Mouse (Mus musculus): ENCODE data around the gene Zfp786. TPM values are rescaled to one million over a fixed set of nuclear protein-coding genes. Genes with fewer than 3 reads are reported as not detected.

Zfp786 gene
- polyA plus RNA-seq, 1 experiment from 2014 or later: 3.1 TPM

DNA sequence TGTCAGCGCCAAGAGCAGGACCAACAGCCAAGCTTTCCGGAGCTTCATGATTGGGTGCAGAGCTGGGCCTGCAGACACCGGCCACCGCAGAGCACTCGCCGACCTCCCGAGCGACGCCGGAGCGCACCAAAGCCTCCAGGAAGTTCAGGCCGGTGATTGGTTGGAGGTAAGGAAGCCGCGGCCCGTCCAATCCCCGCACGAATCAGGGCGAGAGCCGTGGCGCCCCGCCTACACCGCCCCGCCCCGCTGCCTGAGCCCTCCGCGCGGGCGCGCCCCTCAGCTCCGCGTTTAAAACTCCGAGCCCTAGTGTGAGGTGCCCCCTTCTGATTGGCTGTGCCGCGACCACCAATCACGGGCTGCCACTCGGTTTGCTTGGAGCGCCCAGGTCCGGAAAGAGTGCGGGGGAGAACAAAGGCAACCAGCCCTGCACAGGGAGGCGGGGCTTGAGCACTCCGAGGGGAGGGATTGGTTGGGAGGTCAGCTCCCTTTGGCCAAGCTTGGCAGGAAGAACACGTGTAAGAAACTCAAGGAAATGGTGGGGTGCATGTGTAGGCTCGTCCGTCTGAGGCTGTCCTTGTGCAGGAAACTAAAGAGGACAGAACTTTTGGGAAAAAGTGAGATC, 17.3 kb downstream of the Zfp786 start, which contains the start of gene Pdia4:
TSS of gene Pdia4 (minus strand) at position 174 of the 622 bp plus-strand sequence.
- Histone ChIP-seq H3K27ac (ENCODE audit: low read depth, low read length) (peak within 1 kb of the TSS; percentile 94), H3K4me3 (ENCODE audit: low read length) (peak within 1 kb of the TSS; percentile 63), H3K4me1 (ENCODE audit: control insufficient read depth, insufficient read depth, low read length) (peaks cover 18% of the 10 kb centered on the region), H3K4me2 (replicated peaks; ENCODE audit: low read depth, low read length) (peak within 1 kb of the TSS; percentile 93), H3K27me3 (ENCODE audit: control insufficient read depth, insufficient read depth, low read length) (no peaks in the 10 kb centered on the region), H3K36me3 (ENCODE audit: control insufficient read depth, insufficient read depth, low read length) (peaks cover 4% of the 10 kb centered on the region; the same call in 1 of the 2 replicates), H3K9me3 (ENCODE audit: control insufficient read depth, low read length) (no peaks in the 10 kb centered on the region), H3K9ac (ENCODE audit: low read depth, low read length) (peak within 1 kb of the TSS; percentile 79)
- under 1% methylated on average over 44 of the region's 44 CpGs for WGBS
- ATAC-seq (ENCODE audit: low FRiP score, low TSS enrichment): peak; percentile 99

GRCm38 (mm10) chr6:47812271-47812915, 18.3 kb downstream of the Zfp786 start:
- peak overlapping the region; percentile 63 for H3K4me3 ChIP-seq (ENCODE audit: low read length)
- peaks cover 18% of the 10 kb centered on the region for H3K4me1 ChIP-seq (ENCODE audit: control insufficient read depth, insufficient read depth, low read length)
- peak overlapping the region; percentile 94 for H3K27ac ChIP-seq (ENCODE audit: low read depth, low read length)
- H3K9me3 ChIP-seq (ENCODE audit: control insufficient read depth, low read length): no peaks in the 10 kb centered on the region
- H3K36me3 ChIP-seq (ENCODE audit: control insufficient read depth, insufficient read depth, low read length): peaks cover 9% of the 10 kb centered on the region; the same call in 1 of the 2 replicates
- peak overlapping the region; percentile 79 for H3K9ac ChIP-seq (ENCODE audit: low read depth, low read length)
- WGBS: 1% methylated on average over 17 of the region's 17 CpGs
- no peaks in the 10 kb centered on the region for H3K27me3 ChIP-seq (ENCODE audit: control insufficient read depth, insufficient read depth, low read length)
- H3K4me2 ChIP-seq (replicated peaks; ENCODE audit: low read depth, low read length): peak overlapping the region; percentile 93
- no peak for ATAC-seq (ENCODE audit: low FRiP score, low TSS enrichment)

GRCm38 (mm10) chr6:47811324-47811723, 19.3 kb downstream of the Zfp786 start:
- peak overlapping the region; percentile 79; the same call in 1 of the 2 replicates for H3K9ac ChIP-seq (ENCODE audit: low read depth, low read length)
- 47% methylated on average over 5 of the region's 5 CpGs for WGBS
- peak overlapping the region; percentile 93 for H3K4me2 ChIP-seq (replicated peaks; ENCODE audit: low read depth, low read length)
- H3K9me3 ChIP-seq (ENCODE audit: control insufficient read depth, low read length): no peaks in the 10 kb centered on the region
- no peak overlapping the region for H3K27ac ChIP-seq (ENCODE audit: low read depth, low read length)
- ATAC-seq (ENCODE audit: low FRiP score, low TSS enrichment): no peak
- H3K4me1 ChIP-seq (ENCODE audit: control insufficient read depth, insufficient read depth, low read length): peaks cover 18% of the 10 kb centered on the region
- peaks cover 18% of the 10 kb centered on the region for H3K36me3 ChIP-seq (ENCODE audit: control insufficient read depth, insufficient read depth, low read length)
- no peaks in the 10 kb centered on the region for H3K27me3 ChIP-seq (ENCODE audit: control insufficient read depth, insufficient read depth, low read length)
- H3K4me3 ChIP-seq (ENCODE audit: low read length): peak overlapping the region; percentile 63

DNA sequence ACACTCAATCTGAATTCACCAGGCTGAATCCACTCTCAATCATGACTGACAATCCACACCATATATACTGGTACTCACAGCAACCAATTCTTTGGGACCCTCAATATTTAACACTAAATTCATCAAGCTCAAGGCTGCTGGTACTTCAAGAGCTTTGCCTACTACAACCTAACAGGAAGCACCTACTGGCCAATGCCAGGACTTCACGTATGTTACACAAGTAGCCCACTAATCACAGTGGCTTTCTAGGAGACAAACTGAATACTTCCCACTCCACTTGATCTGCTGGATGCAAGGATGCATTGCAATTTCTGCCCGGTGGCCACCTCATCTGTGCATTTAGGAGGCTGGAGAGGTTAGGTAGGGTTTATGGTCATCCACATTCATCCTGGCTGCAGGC, 20.5 kb downstream of the Zfp786 start:
- Histone ChIP-seq H3K4me2 (replicated peaks; ENCODE audit: low read depth, low read length) (peak overlapping the region; percentile 0; the same call in 1 of the 2 replicates), H3K36me3 (ENCODE audit: control insufficient read depth, insufficient read depth, low read length) (peaks cover 29% of the 10 kb centered on the region), H3K27me3 (ENCODE audit: control insufficient read depth, insufficient read depth, low read length) (no peaks in the 10 kb centered on the region), H3K4me1 (ENCODE audit: control insufficient read depth, insufficient read depth, low read length) (peaks cover 18% of the 10 kb centered on the region), H3K9me3 (ENCODE audit: control insufficient read depth, low read length) (no peaks in the 10 kb centered on the region), H3K27ac (ENCODE audit: low read depth, low read length) (no peak overlapping the region), H3K4me3 (ENCODE audit: low read length) (no peak overlapping the region), H3K9ac (ENCODE audit: low read depth, low read length) (peak overlapping the region; percentile 35; the same call in 1 of the 2 replicates)
- WGBS: 71% methylated on average over 2 of the region's 2 CpGs
- no peak for ATAC-seq (ENCODE audit: low FRiP score, low TSS enrichment)

DNA sequence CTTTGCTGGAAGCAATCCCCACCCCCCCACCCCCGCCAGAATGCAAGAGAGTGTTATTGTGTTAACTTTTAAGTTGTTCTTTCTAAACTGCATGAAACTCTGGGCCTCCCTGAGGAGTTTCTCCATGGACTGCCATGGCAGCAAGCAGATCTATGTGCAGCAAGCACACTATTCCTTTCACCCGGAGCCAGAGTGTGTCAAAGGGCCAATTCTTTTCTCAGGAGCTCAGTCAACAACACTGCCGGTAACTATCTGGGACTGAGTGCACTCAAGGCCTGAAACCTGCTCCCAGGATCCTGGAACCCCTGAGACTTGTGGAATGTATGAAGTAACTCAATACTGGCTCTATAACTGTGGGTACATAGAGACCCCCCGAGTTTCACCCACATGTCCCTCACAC, 21.6 kb downstream of the Zfp786 start:
- no peak overlapping the region for H3K27ac ChIP-seq (ENCODE audit: low read depth, low read length)
- no peak overlapping the region for H3K4me2 ChIP-seq (replicated peaks; ENCODE audit: low read depth, low read length)
- peaks cover 40% of the 10 kb centered on the region for H3K36me3 ChIP-seq (ENCODE audit: control insufficient read depth, insufficient read depth, low read length)

DNA sequence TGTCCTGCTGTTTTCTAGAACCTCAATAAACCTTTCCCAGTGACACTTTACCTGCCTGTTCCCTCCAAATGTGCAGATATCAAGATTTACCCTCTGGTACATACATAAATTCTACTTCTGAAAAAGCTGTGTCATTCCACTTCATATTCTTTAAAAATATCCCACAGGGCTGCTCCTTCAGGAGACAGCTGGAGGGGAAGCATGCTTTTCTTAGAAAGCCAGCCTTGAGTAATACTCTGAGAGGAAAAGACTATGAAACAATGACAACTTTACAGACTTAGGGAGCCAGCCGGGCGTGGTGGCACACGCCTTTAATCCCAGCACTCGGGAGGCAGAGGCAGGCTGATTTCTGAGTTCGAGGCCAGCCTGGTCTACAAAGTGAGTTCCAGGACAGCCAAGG, 22.1 kb downstream of the Zfp786 start:
- H3K4me3 ChIP-seq (ENCODE audit: low read length): no peak overlapping the region
- no peaks in the 10 kb centered on the region for H3K27me3 ChIP-seq (ENCODE audit: control insufficient read depth, insufficient read depth, low read length)
- H3K27ac ChIP-seq (ENCODE audit: low read depth, low read length): no peak overlapping the region
- no peaks in the 10 kb centered on the region for H3K9me3 ChIP-seq (ENCODE audit: control insufficient read depth, low read length)
- no peak overlapping the region for H3K9ac ChIP-seq (ENCODE audit: low read depth, low read length)
- 89% methylated on average over 5 of the region's 5 CpGs for WGBS
- peaks cover 14% of the 10 kb centered on the region for H3K4me1 ChIP-seq (ENCODE audit: control insufficient read depth, insufficient read depth, low read length)
- no peak for ATAC-seq (ENCODE audit: low FRiP score, low TSS enrichment)
- H3K36me3 ChIP-seq (ENCODE audit: control insufficient read depth, insufficient read depth, low read length): peaks cover 45% of the 10 kb centered on the region
- H3K4me2 ChIP-seq (replicated peaks; ENCODE audit: low read depth, low read length): no peak overlapping the region

More for the DNA sequence above, 21.6 kb downstream of the Zfp786 start:
- Histone ChIP-seq H3K27me3 (ENCODE audit: control insufficient read depth, insufficient read depth, low read length) (no peaks in the 10 kb centered on the region), H3K4me3 (ENCODE audit: low read length) (no peak overlapping the region), H3K4me1 (ENCODE audit: control insufficient read depth, insufficient read depth, low read length) (peaks cover 14% of the 10 kb centered on the region), H3K9me3 (ENCODE audit: control insufficient read depth, low read length) (no peaks in the 10 kb centered on the region), H3K9ac (ENCODE audit: low read depth, low read length) (no peak overlapping the region)
- ATAC-seq (ENCODE audit: low FRiP score, low TSS enrichment): no peak
- WGBS: 79% methylated on average over 4 of the region's 4 CpGs

DNA sequence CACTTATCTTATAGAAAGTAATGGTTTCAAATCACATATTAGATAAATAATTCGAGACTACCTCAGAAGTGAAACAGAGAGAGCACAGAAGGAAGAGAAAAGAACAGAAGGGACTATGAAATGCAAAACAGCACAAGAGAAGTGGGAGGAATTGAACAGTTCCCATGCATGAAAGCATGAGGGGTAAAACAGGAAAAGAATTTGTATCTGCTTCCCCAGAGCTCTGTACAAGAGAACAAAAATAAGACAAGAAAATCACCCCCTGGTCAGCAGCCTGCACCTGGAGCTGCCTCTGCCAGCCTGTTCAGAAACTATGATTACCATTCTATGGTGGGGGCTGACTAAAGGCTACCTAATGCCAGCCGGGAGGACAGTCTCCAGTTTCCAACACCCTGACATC, 23.2 kb downstream of the Zfp786 start:
- H3K4me1 ChIP-seq (ENCODE audit: control insufficient read depth, insufficient read depth, low read length): peaks cover 14% of the 10 kb centered on the region
- 91% methylated on average over 2 of the region's 2 CpGs for WGBS
- H3K4me2 ChIP-seq (replicated peaks; ENCODE audit: low read depth, low read length): no peak overlapping the region
- peaks cover 57% of the 10 kb centered on the region for H3K36me3 ChIP-seq (ENCODE audit: control insufficient read depth, insufficient read depth, low read length)
- ATAC-seq (ENCODE audit: low FRiP score, low TSS enrichment): no peak
- no peaks in the 10 kb centered on the region for H3K9me3 ChIP-seq (ENCODE audit: control insufficient read depth, low read length)
- no peak overlapping the region for H3K4me3 ChIP-seq (ENCODE audit: low read length)
- no peak overlapping the region for H3K27ac ChIP-seq (ENCODE audit: low read depth, low read length)
- H3K27me3 ChIP-seq (ENCODE audit: control insufficient read depth, insufficient read depth, low read length): no peaks in the 10 kb centered on the region
- H3K9ac ChIP-seq (ENCODE audit: low read depth, low read length): no peak overlapping the region

GRCm38 (mm10) chr6:47805520-47805919, 25.1 kb downstream of the Zfp786 start:
- H3K4me2 ChIP-seq (replicated peaks; ENCODE audit: low read depth, low read length): no peak overlapping the region
- no peaks in the 10 kb centered on the region for H3K9me3 ChIP-seq (ENCODE audit: control insufficient read depth, low read length)
- no peak overlapping the region for H3K4me3 ChIP-seq (ENCODE audit: low read length)
- H3K36me3 ChIP-seq (ENCODE audit: control insufficient read depth, insufficient read depth, low read length): peaks cover 74% of the 10 kb centered on the region
- H3K27ac ChIP-seq (ENCODE audit: low read depth, low read length): no peak overlapping the region
- no peak for ATAC-seq (ENCODE audit: low FRiP score, low TSS enrichment)
- no peaks in the 10 kb centered on the region for H3K27me3 ChIP-seq (ENCODE audit: control insufficient read depth, insufficient read depth, low read length)
- peaks cover 5% of the 10 kb centered on the region for H3K4me1 ChIP-seq (ENCODE audit: control insufficient read depth, insufficient read depth, low read length)
- 77% methylated on average over 2 of the region's 2 CpGs for WGBS
- no peak overlapping the region for H3K9ac ChIP-seq (ENCODE audit: low read depth, low read length)

DNA sequence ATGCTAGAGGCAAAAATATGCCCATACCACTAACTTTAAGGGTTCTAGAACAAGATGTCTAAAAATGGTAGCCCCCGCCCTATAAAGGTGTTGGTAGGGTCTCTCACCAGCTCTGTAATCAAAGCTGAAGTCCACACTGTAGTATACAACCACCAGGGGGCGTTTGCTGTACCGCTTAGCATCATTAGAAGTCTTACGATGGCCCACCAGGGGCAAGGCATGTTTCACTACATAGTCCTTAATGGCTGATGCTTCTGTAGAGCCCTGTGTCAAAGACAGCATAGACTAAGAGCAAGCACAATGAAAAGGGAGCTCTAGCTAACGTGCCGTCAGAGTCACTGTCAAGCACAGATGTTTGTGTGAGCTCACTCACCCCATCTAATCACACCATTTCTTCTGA, 31.6 kb downstream of the Zfp786 start:
- no peak overlapping the region for H3K4me3 ChIP-seq (ENCODE audit: low read length)
- H3K4me2 ChIP-seq (replicated peaks; ENCODE audit: low read depth, low read length): no peak overlapping the region
- no peaks in the 10 kb centered on the region for H3K9me3 ChIP-seq (ENCODE audit: control insufficient read depth, low read length)
- H3K4me1 ChIP-seq (ENCODE audit: control insufficient read depth, insufficient read depth, low read length): no peaks in the 10 kb centered on the region
- no peak overlapping the region for H3K27ac ChIP-seq (ENCODE audit: low read depth, low read length)
- whole genome bisulfite sequencing: 50% methylated on average over 6 of the region's 6 CpGs
- peak; percentile 68 for ATAC-seq (ENCODE audit: low FRiP score, low TSS enrichment)
- H3K36me3 ChIP-seq (ENCODE audit: control insufficient read depth, insufficient read depth, low read length): peaks cover 92% of the 10 kb centered on the region
- no peak overlapping the region for H3K9ac ChIP-seq (ENCODE audit: low read depth, low read length)
- no peaks in the 10 kb centered on the region for H3K27me3 ChIP-seq (ENCODE audit: control insufficient read depth, insufficient read depth, low read length)
